Mouse (Mus musculus) megakaryocyte progenitor cell, adult 5-6 weeks (primary cell): ENCODE data around the gene Batf2. TPM values are rescaled to one million over a fixed set of nuclear protein-coding genes. Genes with fewer than 3 reads are reported as not detected.

Source experiments
- ATAC-seq: replicated peaks from 2 replicates; pipeline ENCODE4 v1.8.0; 2016; ENCODE audit warnings: mild to moderate bottlenecking, moderate TSS enrichment, inconsistent platforms; ENCODE audit not compliant: poor library complexity
- total RNA-seq, 2 experiments: library from RNA; stranded (forward) in 1 of 2; stranded (reverse) in 1 of 2; fragments of 157-497, 149-512 nt in 1 of 2; fragments of 200-1000 nt in 1 of 2; gene quantifications; 2 replicates each; pipeline versions ENCODE4 v1.2.3 to v1.2.4; 2015 to 2017

Gene Batf2
- total RNA-seq, 2 experiments from 2014 or later: 0.42 to 0.71 TPM

DNA sequence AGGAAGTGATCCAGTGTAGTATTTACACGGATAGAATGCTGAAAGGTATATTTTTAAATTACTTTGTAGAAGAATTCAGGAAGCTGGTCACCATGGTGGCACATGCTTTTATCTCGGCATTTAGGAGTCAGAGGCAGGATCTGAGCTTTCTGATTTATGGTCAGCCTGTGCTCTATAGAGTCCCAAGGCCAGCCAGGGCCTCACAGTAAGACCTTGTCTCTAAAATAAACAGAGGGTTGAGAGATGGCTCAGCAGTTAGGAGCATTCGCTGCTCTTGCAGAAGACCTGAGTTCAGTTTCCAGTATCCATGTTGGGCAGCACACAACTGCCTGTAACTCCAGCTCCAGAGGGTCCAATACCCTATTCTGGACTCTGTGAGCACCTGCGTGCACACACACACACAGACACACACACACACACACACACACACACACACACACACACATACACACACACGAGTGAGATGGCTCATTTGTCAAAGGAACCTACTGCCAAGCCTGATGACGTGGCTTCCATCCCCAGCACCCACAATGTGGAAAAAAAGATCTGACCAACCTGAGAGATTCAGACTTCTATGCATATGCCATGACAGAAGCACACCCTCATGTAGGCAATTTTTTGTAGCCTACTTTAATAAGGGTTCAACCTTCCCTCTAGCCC, 75.4 kb downstream of the Batf2 start:
- no peak for ATAC-seq

DNA sequence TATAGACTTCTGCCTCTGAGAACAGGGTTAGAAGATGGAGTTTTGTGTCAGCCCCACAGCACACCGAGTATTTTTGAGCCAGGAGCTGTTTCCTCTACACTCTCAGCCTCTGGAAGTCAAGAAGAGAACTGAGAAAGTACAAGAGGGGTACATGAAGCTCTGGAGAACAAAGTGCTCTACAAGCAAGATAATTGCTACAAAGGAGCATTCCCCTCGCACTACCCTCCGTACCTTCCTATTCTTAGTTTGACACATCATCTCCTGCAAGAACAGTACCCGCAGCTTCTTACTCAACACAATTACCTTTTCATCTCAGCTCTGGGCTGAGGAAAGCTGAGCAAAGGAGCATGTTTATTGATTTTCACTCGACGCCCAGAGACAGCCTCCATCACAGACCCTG, 77.8 kb downstream of the Batf2 start:
- no peak for ATAC-seq

Other genes starting within 250 kb of the Batf2 start
Only the 30 nearest of the 31 such genes appear.
- gene Dpf2, start 228.0 kb upstream of the Batf2 start, total RNA-seq (2015): 47.6 and 50.3 TPM in 2 replicates
- 65.1 and 83.0 TPM in 2 replicates for gene Dpf2, start 228.0 kb upstream of the Batf2 start, total RNA-seq (2017)
- gene Cdc42ep2, start 216.2 kb upstream of the Batf2 start, total RNA-seq (2015): not detected in 2 replicates
- 0.07 TPM in 1 of 2 replicates, not detected in the other for gene Cdc42ep2, start 216.2 kb upstream of the Batf2 start, total RNA-seq (2017)
- gene Pola2, start 176.8 kb upstream of the Batf2 start, total RNA-seq (2015): 60.9 and 76.7 TPM in 2 replicates
- gene Pola2, start 176.8 kb upstream of the Batf2 start, total RNA-seq (2017): 57.4 and 61.3 TPM in 2 replicates
- not detected in 2 replicates for gene Slc22a20, start 154.8 kb upstream of the Batf2 start, total RNA-seq (2015)
- gene Slc22a20, start 154.8 kb upstream of the Batf2 start, total RNA-seq (2017): 0.44 TPM in 1 of 2 replicates, not detected in the other
- gene Capn1, start 125.1 kb upstream of the Batf2 start, total RNA-seq (2015): 18.6 and 20.0 TPM in 2 replicates
- 36.8 and 38.4 TPM in 2 replicates for gene Capn1, start 125.1 kb upstream of the Batf2 start, total RNA-seq (2017)
- 23.1 and 25.2 TPM in 2 replicates for gene Syvn1, start 94.4 kb upstream of the Batf2 start, total RNA-seq (2015)
- 10.1 and 11.2 TPM in 2 replicates for gene Syvn1, start 94.4 kb upstream of the Batf2 start, total RNA-seq (2017)
- 44.4 and 53.5 TPM in 2 replicates for gene Mrpl49, start 83.2 kb upstream of the Batf2 start, total RNA-seq (2015)
- gene Mrpl49, start 83.2 kb upstream of the Batf2 start, total RNA-seq (2017): 31.9 and 38.4 TPM in 2 replicates
- gene Fau, start 83.1 kb upstream of the Batf2 start, total RNA-seq (2015): 1,814 and 1,841 TPM in 2 replicates
- gene Fau, start 83.1 kb upstream of the Batf2 start, total RNA-seq (2017): 1,690 and 2,042 TPM in 2 replicates
- 12.7 and 14.2 TPM in 2 replicates for gene Znhit2, start 79.8 kb upstream of the Batf2 start, total RNA-seq (2015)
- 12.5 and 14.5 TPM in 2 replicates for gene Znhit2, start 79.8 kb upstream of the Batf2 start, total RNA-seq (2017)
- 8.4 and 10.6 TPM in 2 replicates for gene Tm7sf2, start 72.6 kb upstream of the Batf2 start, total RNA-seq (2015)
- gene Tm7sf2, start 72.6 kb upstream of the Batf2 start, total RNA-seq (2017): 1.6 and 1.8 TPM in 2 replicates
- 30.4 and 33.2 TPM in 2 replicates for gene Vps51, start 63.8 kb upstream of the Batf2 start, total RNA-seq (2015)
- 42.8 and 54.7 TPM in 2 replicates for gene Vps51, start 63.8 kb upstream of the Batf2 start, total RNA-seq (2017)
- not detected in 2 replicates for gene Tmem262, start 61.0 kb upstream of the Batf2 start, total RNA-seq (2015)
- gene Tmem262, start 61.0 kb upstream of the Batf2 start, total RNA-seq (2017): not detected in 2 replicates
- gene Gm28374, start 58.7 kb upstream of the Batf2 start, total RNA-seq (2015): not detected in 2 replicates
- not detected in 2 replicates for gene Gm28374, start 58.7 kb upstream of the Batf2 start, total RNA-seq (2017)
- gene Zfpl1, start 56.0 kb upstream of the Batf2 start, total RNA-seq (2015): 12.0 and 14.9 TPM in 2 replicates
- gene Zfpl1, start 56.0 kb upstream of the Batf2 start, total RNA-seq (2017): 23.7 and 32.8 TPM in 2 replicates
- 44.8 and 55.4 TPM in 2 replicates for gene Cdca5, start 56.0 kb upstream of the Batf2 start, total RNA-seq (2015)
- 35.5 and 42.8 TPM in 2 replicates for gene Cdca5, start 56.0 kb upstream of the Batf2 start, total RNA-seq (2017)
- gene AC131692.1, start 46.6 kb upstream of the Batf2 start, total RNA-seq (2015): 0.30 and 0.73 TPM in 2 replicates
- 4.6 TPM in 1 of 2 replicates, not detected in the other for gene AC131692.1, start 46.6 kb upstream of the Batf2 start, total RNA-seq (2017)
- gene Naaladl1, start 35.2 kb upstream of the Batf2 start, total RNA-seq (2015): 0.07 and 0.17 TPM in 2 replicates
- 0.21 TPM in 1 of 2 replicates, not detected in the other for gene Naaladl1, start 35.2 kb upstream of the Batf2 start, total RNA-seq (2017)
- gene Sac3d1, start 22.3 kb upstream of the Batf2 start, total RNA-seq (2015): 12.0 and 16.9 TPM in 2 replicates
- 5.5 and 6.3 TPM in 2 replicates for gene Sac3d1, start 22.3 kb upstream of the Batf2 start, total RNA-seq (2017)
- gene Snx15, start 12.7 kb upstream of the Batf2 start, total RNA-seq (2015): 18.2 and 19.5 TPM in 2 replicates
- gene Snx15, start 12.7 kb upstream of the Batf2 start, total RNA-seq (2017): 13.8 and 14.2 TPM in 2 replicates
- 29.2 and 37.4 TPM in 2 replicates for gene Arl2, start 565 bp downstream of the Batf2 start, total RNA-seq (2015)
- 33.6 and 37.0 TPM in 2 replicates for gene Arl2, start 565 bp downstream of the Batf2 start, total RNA-seq (2017)
- gene Majin, start 43.4 kb downstream of the Batf2 start, total RNA-seq (2015): not detected in 2 replicates
- not detected in 2 replicates for gene Majin, start 43.4 kb downstream of the Batf2 start, total RNA-seq (2017)
- not detected in 2 replicates for gene Gpha2, start 85.4 kb downstream of the Batf2 start, total RNA-seq (2015)
- not detected in 2 replicates for gene Gpha2, start 85.4 kb downstream of the Batf2 start, total RNA-seq (2017)
- 2.8 TPM in 2 replicates for gene Ppp2r5b, start 94.9 kb downstream of the Batf2 start, total RNA-seq (2015)
- gene Ppp2r5b, start 94.9 kb downstream of the Batf2 start, total RNA-seq (2017): 2.3 and 3.1 TPM in 2 replicates
- 9.2 and 9.4 TPM in 2 replicates for gene Atg2a, start 100.7 kb downstream of the Batf2 start, total RNA-seq (2015)
- 6.4 and 8.1 TPM in 2 replicates for gene Atg2a, start 100.7 kb downstream of the Batf2 start, total RNA-seq (2017)
- 11.8 and 14.4 TPM in 2 replicates for gene Ehd1, start 135.7 kb downstream of the Batf2 start, total RNA-seq (2015)
- gene Ehd1, start 135.7 kb downstream of the Batf2 start, total RNA-seq (2017): 39.4 and 40.9 TPM in 2 replicates
- gene Cdc42bpg, start 165.5 kb downstream of the Batf2 start, total RNA-seq (2015): 1.3 and 2.0 TPM in 2 replicates
- gene Cdc42bpg, start 165.5 kb downstream of the Batf2 start, total RNA-seq (2017): 3.2 and 3.5 TPM in 2 replicates
- 22.9 and 23.6 TPM in 2 replicates for gene Men1, start 194.0 kb downstream of the Batf2 start, total RNA-seq (2015)
- 27.2 and 27.9 TPM in 2 replicates for gene Men1, start 194.0 kb downstream of the Batf2 start, total RNA-seq (2017)
- gene Map4k2, start 200.2 kb downstream of the Batf2 start, total RNA-seq (2015): 15.8 and 16.3 TPM in 2 replicates
- gene Map4k2, start 200.2 kb downstream of the Batf2 start, total RNA-seq (2017): 30.5 and 45.4 TPM in 2 replicates
- gene Sf1, start 222.7 kb downstream of the Batf2 start, total RNA-seq (2015): 268 and 287 TPM in 2 replicates
- gene Sf1, start 222.7 kb downstream of the Batf2 start, total RNA-seq (2017): 156 and 192 TPM in 2 replicates
- gene Pygm, start 243.4 kb downstream of the Batf2 start, total RNA-seq (2015): 0.30 and 1.5 TPM in 2 replicates
- gene Pygm, start 243.4 kb downstream of the Batf2 start, total RNA-seq (2017): 0.47 TPM in 1 of 2 replicates, not detected in the other